Mouse (Mus musculus): ENCODE measurements around the gene Apba3.

DNA sequence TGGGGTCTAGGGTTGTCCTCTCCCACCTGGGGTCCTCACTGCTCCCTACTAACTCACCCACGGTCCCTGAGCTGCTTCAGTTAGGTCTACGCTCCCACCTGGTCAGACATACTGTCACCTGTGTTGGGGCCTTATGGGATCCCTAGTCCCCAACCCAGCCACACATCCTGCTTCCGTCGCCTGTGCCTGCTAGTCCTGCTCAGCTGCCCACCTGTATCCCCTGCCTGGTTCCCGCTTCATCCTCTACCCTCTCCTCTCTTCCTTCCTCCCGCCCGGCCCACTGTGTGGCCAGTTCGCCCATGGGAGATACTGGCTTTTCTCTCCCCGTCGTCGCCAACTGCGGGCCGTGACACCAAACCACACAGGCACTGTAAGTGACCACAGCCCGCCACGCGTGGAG lies 48.8 kb downstream of the Apba3 start:
- no peak for TF ChIP-seq POLR2A (IDR thresholded peaks at IDR 0.05; ENCODE audit: low read depth, low read length)
- TF ChIP-seq CTCF (IDR thresholded peaks at IDR 0.05; ENCODE audit: extremely low read depth, insufficient read length, insufficient replicate concordance, low read depth, low read length): no peak

All from small intestine, adult 2 months (tissue).